Mouse (Mus musculus): ENCODE data around the gene Rnf126. TPM values are rescaled to one million over a fixed set of nuclear protein-coding genes. Genes with fewer than 3 reads are reported as not detected.

Gene Rnf126
- polyA plus RNA-seq, 1 experiment from 2014 or later, result 77.3 TPM

- Histone ChIP-seq H3K9me3 (ENCODE audit: control insufficient read depth, low read depth, low read length) (peaks cover 51% of the 10 kb centered on the region), H3K4me1 (ENCODE audit: control insufficient read depth, insufficient read depth, low read length) (0 out of 2 replicates have a peak, but pooled peaks cover 3% of the 10 kb centered on the region), H3K27me3 (ENCODE audit: control insufficient read depth, insufficient read depth, low read length) (no peaks in the 10 kb centered on the region), H3K9ac (replicated peaks; ENCODE audit: low read depth, low read length) (no peak overlapping the region), H3K4me3 (ENCODE audit: low read depth, low read length) (no peak overlapping the region), H3K27ac (ENCODE audit: low read length) (no peak overlapping the region), H3K4me2 (replicated peaks; ENCODE audit: low read depth, low read length) (no peak overlapping the region), H3K36me3 (ENCODE audit: control insufficient read depth, insufficient read depth, low read length) (peaks cover 79% of the 10 kb centered on the region)
- WGBS, result 80% methylated on average over 11 of the region's 11 CpGs
- no peak for ATAC-seq (ENCODE audit: insufficient number of reproducible peaks, insufficient read depth, low FRiP score, low read depth)
Measured at GRCm38 (mm10) chr10:79740863-79741262, 25.9 kb downstream of the Rnf126 start.

DNA sequence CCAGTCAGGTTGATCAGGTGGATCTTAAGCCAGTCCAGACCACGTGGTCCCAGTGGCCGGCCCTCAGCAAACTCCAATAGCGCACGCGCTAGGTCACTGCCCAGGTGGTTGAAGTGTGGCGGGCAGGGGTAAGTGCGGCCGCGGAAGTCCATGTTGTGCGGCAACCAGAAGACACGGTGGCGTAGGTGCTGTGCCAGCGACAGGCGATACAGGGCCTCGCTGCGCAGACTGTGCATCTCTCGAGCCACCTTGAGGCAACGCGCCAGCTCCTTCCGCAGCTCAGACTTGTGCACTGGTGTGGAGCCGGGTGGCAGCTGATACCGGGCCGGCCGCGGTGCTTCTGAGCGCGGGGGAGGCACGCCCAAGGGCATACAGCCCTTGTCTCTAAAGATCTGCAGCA is 27.5 kb downstream of the Rnf126 start:
- peaks cover 59% of the 10 kb centered on the region for H3K9me3 ChIP-seq (ENCODE audit: control insufficient read depth, low read depth, low read length)
- H3K4me1 ChIP-seq (ENCODE audit: control insufficient read depth, insufficient read depth, low read length), result no peaks in the 10 kb centered on the region
- WGBS, result 96% methylated on average over 28 of the region's 28 CpGs
- H3K9ac ChIP-seq (replicated peaks; ENCODE audit: low read depth, low read length), result no peak overlapping the region
- H3K4me2 ChIP-seq (replicated peaks; ENCODE audit: low read depth, low read length), result no peak overlapping the region
- no peak for ATAC-seq (ENCODE audit: insufficient number of reproducible peaks, insufficient read depth, low FRiP score, low read depth)
- H3K27me3 ChIP-seq (ENCODE audit: control insufficient read depth, insufficient read depth, low read length), result no peaks in the 10 kb centered on the region
- H3K36me3 ChIP-seq (ENCODE audit: control insufficient read depth, insufficient read depth, low read length), result peaks cover 83% of the 10 kb centered on the region
- no peak overlapping the region for H3K4me3 ChIP-seq (ENCODE audit: low read depth, low read length)
- H3K27ac ChIP-seq (ENCODE audit: low read length), result no peak overlapping the region

- Histone ChIP-seq H3K27ac (ENCODE audit: low read length) (no peak overlapping the region), H3K9ac (replicated peaks; ENCODE audit: low read depth, low read length) (no peak overlapping the region), H3K27me3 (ENCODE audit: control insufficient read depth, insufficient read depth, low read length) (no peaks in the 10 kb centered on the region), H3K36me3 (ENCODE audit: control insufficient read depth, insufficient read depth, low read length) (peaks cover 73% of the 10 kb centered on the region), H3K4me2 (replicated peaks; ENCODE audit: low read depth, low read length) (no peak overlapping the region), H3K4me1 (ENCODE audit: control insufficient read depth, insufficient read depth, low read length) (no peaks in the 10 kb centered on the region), H3K9me3 (ENCODE audit: control insufficient read depth, low read depth, low read length) (peaks cover 59% of the 10 kb centered on the region), H3K4me3 (ENCODE audit: low read depth, low read length) (no peak overlapping the region)
- ATAC-seq (ENCODE audit: insufficient number of reproducible peaks, insufficient read depth, low FRiP score, low read depth), result no peak
- WGBS, result 92% methylated on average over 10 of the region's 10 CpGs
Measured at GRCm38 (mm10) chr10:79738259-79738658, 28.5 kb downstream of the Rnf126 start.

DNA sequence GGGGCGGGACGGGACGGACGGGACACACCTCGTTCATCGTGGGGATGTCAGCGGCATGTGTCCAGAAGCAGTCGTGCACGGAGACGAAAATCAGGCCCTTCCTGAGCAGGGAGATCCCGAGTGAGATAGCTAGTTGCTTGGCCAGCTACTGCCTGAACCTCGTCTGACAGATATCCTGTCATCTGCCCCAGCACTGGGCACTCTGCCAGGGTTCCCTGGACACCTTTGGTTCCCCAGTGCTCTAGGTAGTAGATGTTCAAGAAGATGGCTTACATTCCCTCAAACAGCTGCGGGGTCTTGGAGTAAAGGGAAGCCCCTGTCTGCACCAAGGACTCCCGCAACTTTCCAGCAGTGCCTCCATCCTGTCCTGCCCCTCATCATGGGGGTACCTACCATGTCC is 30.0 kb downstream of the Rnf126 start:
- no peak overlapping the region for H3K4me2 ChIP-seq (replicated peaks; ENCODE audit: low read depth, low read length)
- ATAC-seq (ENCODE audit: insufficient number of reproducible peaks, insufficient read depth, low FRiP score, low read depth), result no peak
- no peak overlapping the region for H3K4me3 ChIP-seq (ENCODE audit: low read depth, low read length)
- H3K27ac ChIP-seq (ENCODE audit: low read length), result no peak overlapping the region
- peaks cover 59% of the 10 kb centered on the region for H3K9me3 ChIP-seq (ENCODE audit: control insufficient read depth, low read depth, low read length)
- 82% methylated on average over 14 of the region's 14 CpGs for WGBS
- H3K27me3 ChIP-seq (ENCODE audit: control insufficient read depth, insufficient read depth, low read length), result no peaks in the 10 kb centered on the region
- peaks cover 62% of the 10 kb centered on the region for H3K36me3 ChIP-seq (ENCODE audit: control insufficient read depth, insufficient read depth, low read length)
- H3K4me1 ChIP-seq (ENCODE audit: control insufficient read depth, insufficient read depth, low read length), result no peaks in the 10 kb centered on the region
- H3K9ac ChIP-seq (replicated peaks; ENCODE audit: low read depth, low read length), result no peak overlapping the region

DNA sequence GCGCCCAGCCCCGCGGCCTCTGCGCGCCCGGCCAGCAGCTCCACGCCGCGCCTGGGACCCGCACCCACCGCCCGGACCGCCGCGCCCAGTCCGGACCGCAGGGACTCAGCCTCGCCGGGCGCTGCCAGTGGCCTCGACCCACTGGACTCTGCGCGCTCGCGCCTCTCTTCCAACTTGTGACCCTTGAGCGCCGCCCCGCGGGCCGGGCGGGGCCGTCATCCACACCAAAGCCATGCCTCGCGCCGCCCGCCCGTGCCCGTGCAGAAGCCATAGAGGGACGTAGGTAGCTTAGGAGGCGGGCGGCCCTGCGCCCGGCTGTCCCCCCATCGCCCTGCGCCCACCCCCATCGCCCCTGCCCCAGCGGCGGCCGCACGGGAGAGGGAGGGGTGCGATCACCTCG is 31.4 kb downstream of the Rnf126 start:
- Histone ChIP-seq H3K27ac (ENCODE audit: low read length) (no peak overlapping the region), H3K27me3 (ENCODE audit: control insufficient read depth, insufficient read depth, low read length) (no peaks in the 10 kb centered on the region), H3K9me3 (ENCODE audit: control insufficient read depth, low read depth, low read length) (peaks cover 52% of the 10 kb centered on the region), H3K36me3 (ENCODE audit: control insufficient read depth, insufficient read depth, low read length) (peaks cover 49% of the 10 kb centered on the region), H3K4me1 (ENCODE audit: control insufficient read depth, insufficient read depth, low read length) (no peaks in the 10 kb centered on the region), H3K9ac (replicated peaks; ENCODE audit: low read depth, low read length) (no peak overlapping the region), H3K4me2 (replicated peaks; ENCODE audit: low read depth, low read length) (no peak overlapping the region), H3K4me3 (ENCODE audit: low read depth, low read length) (no peak overlapping the region)
- 31% methylated on average over 52 of the region's 52 CpGs for WGBS
- no peak for ATAC-seq (ENCODE audit: insufficient number of reproducible peaks, insufficient read depth, low FRiP score, low read depth)

GRCm38 (mm10) chr10:79733847-79734246 is 32.9 kb downstream of the Rnf126 start:
- no peak overlapping the region for H3K27ac ChIP-seq (ENCODE audit: low read length)

DNA sequence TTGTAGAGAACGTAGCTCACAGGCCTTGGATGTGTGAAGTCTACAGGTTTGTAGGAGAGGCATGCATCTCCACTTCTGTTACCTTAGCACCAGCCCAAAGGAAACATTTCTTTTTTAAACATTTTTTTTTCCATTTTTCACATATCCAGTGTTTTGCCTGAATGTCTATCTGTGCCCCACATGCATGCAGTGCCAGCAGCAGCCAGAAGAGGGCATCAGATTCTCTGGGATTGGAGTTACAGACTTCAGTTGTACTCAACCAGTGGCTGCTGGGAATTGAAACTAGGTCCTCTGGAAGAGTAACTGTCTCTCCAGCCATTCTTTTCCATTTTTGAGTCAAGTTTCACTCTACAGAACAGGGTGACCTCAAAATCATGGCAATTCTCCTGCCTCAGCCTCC is 34.3 kb downstream of the Rnf126 start:
- Histone ChIP-seq H3K27ac (ENCODE audit: low read length) (no peak overlapping the region), H3K27me3 (ENCODE audit: control insufficient read depth, insufficient read depth, low read length) (no peaks in the 10 kb centered on the region), H3K4me2 (replicated peaks; ENCODE audit: low read depth, low read length) (no peak overlapping the region), H3K9ac (replicated peaks; ENCODE audit: low read depth, low read length) (no peak overlapping the region), H3K36me3 (ENCODE audit: control insufficient read depth, insufficient read depth, low read length) (peaks cover 20% of the 10 kb centered on the region), H3K9me3 (ENCODE audit: control insufficient read depth, low read depth, low read length) (peaks cover 24% of the 10 kb centered on the region), H3K4me1 (ENCODE audit: control insufficient read depth, insufficient read depth, low read length) (no peaks in the 10 kb centered on the region), H3K4me3 (ENCODE audit: low read depth, low read length) (no peak overlapping the region)
- no peak for ATAC-seq (ENCODE audit: insufficient number of reproducible peaks, insufficient read depth, low FRiP score, low read depth)
- 94% methylated on average over 1 of the region's 1 CpGs for WGBS

More at GRCm38 (mm10) chr10:79733847-79734246, 32.9 kb downstream of the Rnf126 start:
- peaks cover 37% of the 10 kb centered on the region for H3K9me3 ChIP-seq (ENCODE audit: control insufficient read depth, low read depth, low read length)
- 95% methylated on average over 15 of the region's 15 CpGs for WGBS
- no peak overlapping the region for H3K9ac ChIP-seq (replicated peaks; ENCODE audit: low read depth, low read length)
- peaks cover 34% of the 10 kb centered on the region for H3K36me3 ChIP-seq (ENCODE audit: control insufficient read depth, insufficient read depth, low read length)
- no peaks in the 10 kb centered on the region for H3K4me1 ChIP-seq (ENCODE audit: control insufficient read depth, insufficient read depth, low read length)
- H3K4me2 ChIP-seq (replicated peaks; ENCODE audit: low read depth, low read length), result no peak overlapping the region
- no peaks in the 10 kb centered on the region for H3K27me3 ChIP-seq (ENCODE audit: control insufficient read depth, insufficient read depth, low read length)
- no peak for ATAC-seq (ENCODE audit: insufficient number of reproducible peaks, insufficient read depth, low FRiP score, low read depth)
- no peak overlapping the region for H3K4me3 ChIP-seq (ENCODE audit: low read depth, low read length)

GRCm38 (mm10) chr10:79729357-79729965 is 37.3 kb downstream of the Rnf126 start:
- ATAC-seq (ENCODE audit: insufficient number of reproducible peaks, insufficient read depth, low FRiP score, low read depth), result no peak

More at GRCm38 (mm10) chr10:79729357-79729965, 37.3 kb downstream of the Rnf126 start:
- 78% methylated on average over 13 of the region's 13 CpGs for WGBS
- Histone ChIP-seq H3K4me2 (replicated peaks; ENCODE audit: low read depth, low read length) (no peak overlapping the region), H3K9me3 (ENCODE audit: control insufficient read depth, low read depth, low read length) (no peaks in the 10 kb centered on the region), H3K4me1 (ENCODE audit: control insufficient read depth, insufficient read depth, low read length) (no peaks in the 10 kb centered on the region), H3K9ac (replicated peaks; ENCODE audit: low read depth, low read length) (no peak overlapping the region), H3K36me3 (ENCODE audit: control insufficient read depth, insufficient read depth, low read length) (no peaks in the 10 kb centered on the region; the same call in 1 of the 2 replicates), H3K4me3 (ENCODE audit: low read depth, low read length) (no peak overlapping the region), H3K27me3 (ENCODE audit: control insufficient read depth, insufficient read depth, low read length) (no peaks in the 10 kb centered on the region), H3K27ac (ENCODE audit: low read length) (no peak overlapping the region)

All from stomach, embryonic 14.5 days (tissue).